Mouse (Mus musculus): ENCODE results near the gene H2-DMb1.

The H2-DMb1 gene

GRCm38 (mm10) chr17:34123111-34123510, 29.8 kb upstream of the H2-DMb1 start:
- DNase-seq (ENCODE audit: low spot score), result no peak

GRCm38 (mm10) chr17:34123518-34123917, 29.4 kb upstream of the H2-DMb1 start:
- no peak for DNase-seq (ENCODE audit: low spot score)

- DNase-seq (ENCODE audit: low spot score), result no peak
These were observed 28.2 kb upstream of the H2-DMb1 start for GRCm38 (mm10) chr17:34124649-34125048.

GRCm38 (mm10) chr17:34126826-34127420, 25.9 kb upstream of the H2-DMb1 start:
- no peak for DNase-seq (ENCODE audit: low spot score)

- peak; percentile 78 for DNase-seq (ENCODE audit: low spot score)
These were observed 25.4 kb upstream of the H2-DMb1 start for GRCm38 (mm10) chr17:34127475-34127874.

GRCm38 (mm10) chr17:34128264-34128937, 24.5 kb upstream of the H2-DMb1 start:
- no peak for DNase-seq (ENCODE audit: low spot score)

- DNase-seq (ENCODE audit: low spot score), result no peak
These were observed 23.7 kb upstream of the H2-DMb1 start for GRCm38 (mm10) chr17:34128944-34129791.

GRCm38 (mm10) chr17:34130073-34130947, 22.6 kb upstream of the H2-DMb1 start:
- DNase-seq (ENCODE audit: low spot score), result no peak

- no peak for DNase-seq (ENCODE audit: low spot score)
These were observed 21.0 kb upstream of the H2-DMb1 start for GRCm38 (mm10) chr17:34131911-34132310.

- DNase-seq (ENCODE audit: low spot score), result no peak
These were observed 19.6 kb upstream of the H2-DMb1 start for GRCm38 (mm10) chr17:34133289-34133688.

- DNase-seq (ENCODE audit: low spot score), result no peak
These were observed 18.4 kb upstream of the H2-DMb1 start for GRCm38 (mm10) chr17:34134451-34134850.

- peak; percentile 94 for DNase-seq (ENCODE audit: low spot score)
These were observed 17.3 kb upstream of the H2-DMb1 start for GRCm38 (mm10) chr17:34135297-34136224.

- no peak for DNase-seq (ENCODE audit: low spot score)
These were observed 15.3 kb upstream of the H2-DMb1 start for GRCm38 (mm10) chr17:34137601-34138000.

GRCm38 (mm10) chr17:34138655-34139054, 14.2 kb upstream of the H2-DMb1 start:
- DNase-seq (ENCODE audit: low spot score), result no peak

- no peak for DNase-seq (ENCODE audit: low spot score)
These were observed 13.5 kb upstream of the H2-DMb1 start for GRCm38 (mm10) chr17:34139416-34139815.

- DNase-seq (ENCODE audit: low spot score), result no peak
These were observed 12.6 kb upstream of the H2-DMb1 start for GRCm38 (mm10) chr17:34140240-34140639.

- DNase-seq (ENCODE audit: low spot score), result no peak
These were observed 11.4 kb upstream of the H2-DMb1 start for GRCm38 (mm10) chr17:34141448-34141847.

GRCm38 (mm10) chr17:34142456-34143010, 10.3 kb upstream of the H2-DMb1 start:
- no peak for DNase-seq (ENCODE audit: low spot score)

- no peak for DNase-seq (ENCODE audit: low spot score)
These were observed 9.8 kb upstream of the H2-DMb1 start, which contains the start of gene H2-DMb2 for GRCm38 (mm10) chr17:34143033-34143432. Gene H2-DMb2, plus strand, starts transcription at chr17:34143307.

- DNase-seq (ENCODE audit: low spot score), result no peak
These were observed 9.4 kb upstream of the H2-DMb1 start for GRCm38 (mm10) chr17:34143461-34143860.

Measured in testis, postnatal 14 days (tissue).